Mouse (Mus musculus): Measurements from ENCODE around the gene Cenpf.

DNA sequence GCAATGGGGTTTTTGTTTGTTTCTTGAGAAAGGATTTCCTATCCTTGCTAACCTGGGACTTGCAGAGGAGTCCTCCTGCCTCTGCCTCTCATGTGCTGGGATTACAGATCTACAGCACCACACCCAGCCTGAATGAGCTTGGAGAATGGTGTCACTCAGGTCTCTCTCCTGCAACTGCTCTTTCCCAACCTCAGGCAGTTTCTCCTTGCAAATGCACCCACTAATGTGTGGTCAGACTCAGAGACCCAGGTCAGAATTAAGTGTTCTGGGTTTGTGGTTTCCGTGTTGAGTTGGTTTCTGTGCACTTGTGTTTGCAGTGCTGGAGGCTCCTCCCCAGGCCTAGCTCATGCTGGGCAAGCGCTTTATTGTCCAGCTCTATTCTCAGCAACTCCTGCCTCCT, 6.5 kb upstream of the Cenpf start:
- no peak for TF ChIP-seq EP300 (IDR thresholded peaks at IDR 0.05; ENCODE audit: insufficient read depth, low read depth, low read length)
- no peak for TF ChIP-seq POLR2A (IDR thresholded peaks at IDR 0.05; ENCODE audit: insufficient read depth, low read length)
- TF ChIP-seq CTCF (IDR thresholded peaks at IDR 0.05; ENCODE audit: low read depth, low read length): no peak

Measured in ES-Bruce4 (cell line).